Comparison of ENCODE assay signal across 24 mouse cellular contexts in genomic region chr10:60164869-60165268, GRCm38 (mm10). TPM values are rescaled to one million over a fixed set of nuclear protein-coding genes. Genes with fewer than 3 reads are reported as not detected.
DNase-seq lines count a peak whose midpoint lies in the region; ATAC-seq and TF ChIP-seq lines count a peak whose summit lies in the region.
"Had no signal": no experiment of that assay in that cellular context is flagged by ENCODE, and none has a peak within 500 bp of the region (broad histone marks: within the 10 kb centered on the region; RNA-seq: fewer than 3 reads in every experiment).

No protein-coding gene starts in this region.

- peak; percentile 6 for DNase-seq in kidney, adult 2 months
- DNase-seq in kidney, adult 8-10 months = no peak
- DNase-seq in midbrain, embryonic 11.5 days (ENCODE audit: low spot score, missing footprints) = peak; percentile 72
- DNase-seq in spleen, adult 2 months (ENCODE audit: low read depth in 1 of 2, low spot score in 2 of 2) = no peak
- DNase-seq in spleen, adult 18-20 months = no peak
- peak; percentile 54 for DNase-seq in A20 (ENCODE audit: low read depth, low spot score)
- DNase-seq in gastrocnemius, adult 2 months = no peak
- DNase-seq: adrenal gland, adult 2 months; adrenal gland, adult 8-10 months; adrenal gland, postnatal 10 days; adrenal gland, postnatal 14 days; adrenal gland, postnatal 25 days; adrenal gland, postnatal 36 days; B cell, adult 2 months; cerebellum, adult 11 months; cerebellum, adult 11-12 months; cerebellum, adult 18-20 months had no signal

- H3K4me3 ChIP-seq in kidney, adult 2 months (ENCODE audit: insufficient read depth, low read depth, low read length) = no peak overlapping the region
- no peak overlapping the region for H3K4me3 ChIP-seq in midbrain, embryonic 11.5 days (ENCODE audit: low read depth, low read length)
- H3K4me3 ChIP-seq in midbrain, embryonic 13.5 days (replicated peaks) = no peak overlapping the region
- no peak overlapping the region for H3K4me3 ChIP-seq in spleen, adult 2 months (ENCODE audit: extremely low read depth, insufficient read depth, insufficient read length)
- H3K4me3 ChIP-seq in gastrocnemius, adult 2 months = no peak overlapping the region

- H3K36me3 ChIP-seq in kidney, adult 2 months (ENCODE audit: control insufficient read depth, insufficient read depth, low read length) = no peaks in the 10 kb centered on the region
- no peaks in the 10 kb centered on the region for H3K36me3 ChIP-seq in midbrain, embryonic 11.5 days (ENCODE audit: control insufficient read depth, insufficient read depth, low read length)
- H3K36me3 ChIP-seq in midbrain, embryonic 13.5 days = no peaks in the 10 kb centered on the region
- H3K36me3 ChIP-seq in spleen, adult 2 months (ENCODE audit: control insufficient read depth, insufficient read depth, low read length) = no peaks in the 10 kb centered on the region
- H3K36me3 ChIP-seq: G1E had no signal

- no peak overlapping the region for H3K9ac ChIP-seq in midbrain, embryonic 11.5 days (ENCODE audit: low read length)
- H3K9ac ChIP-seq in midbrain, embryonic 13.5 days (replicated peaks) = no peak overlapping the region

- H3K4me2 ChIP-seq in midbrain, embryonic 11.5 days = no peak overlapping the region
- no peak overlapping the region for H3K4me2 ChIP-seq in midbrain, embryonic 13.5 days (replicated peaks)

- 67% methylated on average over 1 of the region's 1 CpGs for WGBS in kidney, adult 2 months
- 89% methylated on average over 1 of the region's 1 CpGs for WGBS in midbrain, embryonic 11.5 days
- WGBS in midbrain, embryonic 13.5 days = 76% methylated on average over 1 of the region's 1 CpGs
- 46% methylated on average over 1 of the region's 1 CpGs for WGBS in spleen, adult 2 months

- TF ChIP-seq POLR2A in kidney, adult 2 months (IDR thresholded peaks at IDR 0.05; ENCODE audit: low read depth, low read length) = no peak
- TF ChIP-seq POLR2A in spleen, adult 2 months (IDR thresholded peaks at IDR 0.05; ENCODE audit: low read depth, low read length) = no peak

- no peaks in the 10 kb centered on the region for H3K27me3 ChIP-seq in kidney, adult 2 months (replicated peaks; ENCODE audit: control insufficient read depth, insufficient read depth, low read length)
- no peaks in the 10 kb centered on the region for H3K27me3 ChIP-seq in midbrain, embryonic 11.5 days (ENCODE audit: control insufficient read depth, insufficient read depth, low read length)
- H3K27me3 ChIP-seq in midbrain, embryonic 13.5 days = no peaks in the 10 kb centered on the region
- no peaks in the 10 kb centered on the region for H3K27me3 ChIP-seq in spleen, adult 2 months (ENCODE audit: control insufficient read depth, insufficient read depth, low read length)
- H3K27me3 ChIP-seq: CH12.LX, Patski had no signal

- no peak overlapping the region for H3K27ac ChIP-seq in kidney, adult 2 months (ENCODE audit: insufficient read depth, low read depth, low read length)
- H3K27ac ChIP-seq in midbrain, embryonic 11.5 days (ENCODE audit: low read depth, low read length) = no peak overlapping the region
- no peak overlapping the region for H3K27ac ChIP-seq in midbrain, embryonic 13.5 days
- peak overlapping the region; percentile 70 for H3K27ac ChIP-seq in spleen, adult 2 months (ENCODE audit: insufficient read depth, low read length)
- H3K27ac ChIP-seq in gastrocnemius, adult 2 months = no peak overlapping the region

- intact Hi-C loops in gastrocnemius, adult 2 months (cut with DNase I) = no loop called here

- no peaks in the 10 kb centered on the region for H3K9me3 ChIP-seq in midbrain, embryonic 11.5 days (ENCODE audit: control insufficient read depth, low read length)
- H3K9me3 ChIP-seq in midbrain, embryonic 13.5 days = peaks cover 6% of the 10 kb centered on the region; the same call in 1 of the 2 replicates
- H3K9me3 ChIP-seq: G1E had no signal

- H3K4me1 ChIP-seq in kidney, adult 2 months (ENCODE audit: control insufficient read depth, insufficient read depth, low read length) = no peaks in the 10 kb centered on the region
- no peaks in the 10 kb centered on the region for H3K4me1 ChIP-seq in midbrain, embryonic 11.5 days (ENCODE audit: control insufficient read depth, insufficient read depth, low read length)
- H3K4me1 ChIP-seq in midbrain, embryonic 13.5 days (replicated peaks) = 0 out of 2 replicates have a peak, but pooled peaks cover 6% of the 10 kb centered on the region
- peaks cover 28% of the 10 kb centered on the region; the same call in 1 of the 2 replicates for H3K4me1 ChIP-seq in spleen, adult 2 months (ENCODE audit: control insufficient read depth, insufficient read depth, insufficient read length)

- no peak for ATAC-seq in midbrain, embryonic 11.5 days (ENCODE audit: low FRiP score)
- no peak for ATAC-seq in midbrain, embryonic 13.5 days
- ATAC-seq: activated CD4-positive, CD25-positive, alpha-beta regulatory T cell, adult 4 months; CD4-positive, CD25-positive, alpha-beta regulatory T cell, adult 4 months; Patski had no signal

- TF ChIP-seq CTCF in kidney, adult 2 months (conservative IDR thresholded peaks at IDR 0.05; ENCODE audit: insufficient read depth, insufficient read length, low read depth, low read length) = no peak
- TF ChIP-seq CTCF in spleen, adult 2 months (IDR thresholded peaks at IDR 0.05; ENCODE audit: extremely low read depth, insufficient read depth, insufficient read length, insufficient replicate concordance) = no peak
- no peak for TF ChIP-seq CTCF in gastrocnemius, adult 2 months (IDR thresholded peaks at IDR 0.05)

RNA-seq across cellular contexts. Expression of gene Chst3, which starts 54.2 kb away (rescaled TPM):
- 3.6 and 4.3 TPM in 2 replicates for polyA plus RNA-seq in kidney, adult 2 months (2012; rRNA removed)
- polyA plus RNA-seq in midbrain, embryonic 11.5 days (2014; fragmentation: Nextera tagmentation; extraction: Ambion mirVana) = 0.97 and 1.2 TPM in 2 replicates
- 1.3 and 1.7 TPM in 2 replicates for polyA plus RNA-seq in midbrain, embryonic 13.5 days (2015; fragmentation: Nextera tagmentation; extraction: Ambion mirVana)
- 89.3 and 105 TPM in 2 replicates for polyA plus RNA-seq in spleen, adult 2 months (2012; rRNA removed)
- total RNA-seq in gastrocnemius, adult 2 months (2021) = under 1 TPM; 0.23 to 0.64 TPM
- total RNA-seq: MEL had no signal
- polyA plus RNA-seq: G1E had no signal

RNA-seq across cellular contexts. Expression of gene Spock2, which starts 58.9 kb away (rescaled TPM):
- polyA plus RNA-seq in kidney, adult 2 months (2012; rRNA removed) = 1.7 and 2.3 TPM in 2 replicates
- 11.2 and 12.2 TPM in 2 replicates for polyA plus RNA-seq in midbrain, embryonic 11.5 days (2014; fragmentation: Nextera tagmentation; extraction: Ambion mirVana)
- 51.8 TPM in 2 replicates for polyA plus RNA-seq in midbrain, embryonic 13.5 days (2015; fragmentation: Nextera tagmentation; extraction: Ambion mirVana)
- 2.4 and 2.7 TPM in 2 replicates for polyA plus RNA-seq in spleen, adult 2 months (2012; rRNA removed)
- 1 to 10 TPM; 6.1 to 6.5 TPM for total RNA-seq in gastrocnemius, adult 2 months (2021)
- total RNA-seq: G1E, MEL had no signal
- polyA plus RNA-seq: G1E had no signal

Comparison
In these comparisons a context has a peak if more than half of its experiments do, and no peak if none do; other contexts are left out.
1. DNase-seq: peak in kidney, adult 2 months (single experiment), midbrain, embryonic 11.5 days (single experiment) and A20 (single experiment); none in kidney, adult 8-10 months (0 of 2), spleen, adult 2 months (0 of 2), spleen, adult 18-20 months (0 of 2) and gastrocnemius, adult 2 months (single experiment).
2. RNA of gene Chst3, which starts 54.2 kb away (polyA plus RNA-seq): 89.3 to 105 TPM in spleen, adult 2 months; 3.6 to 4.3 TPM in kidney, adult 2 months, 1.3 to 1.7 TPM in midbrain, embryonic 13.5 days and 0.97 to 1.2 TPM in midbrain, embryonic 11.5 days; every median in the first group is over 10 times any median in the second.